Mouse (Mus musculus): Measurements from ENCODE around the gene Dusp5. TPM values are rescaled to one million over a fixed set of nuclear protein-coding genes. Genes with fewer than 3 reads are reported as not detected.

Dusp5 gene
- polyA plus RNA-seq, 1 experiment from 2014 or later = 3.0 TPM

- H3K9ac ChIP-seq = no peak overlapping the region
- no peaks in the 10 kb centered on the region for H3K36me3 ChIP-seq (replicated peaks)
- no peaks in the 10 kb centered on the region for H3K9me3 ChIP-seq
- no peak overlapping the region for H3K4me3 ChIP-seq (replicated peaks)
- no peak overlapping the region for H3K27ac ChIP-seq
- no peak overlapping the region for H3K4me2 ChIP-seq
- H3K4me1 ChIP-seq = peaks cover 3% of the 10 kb centered on the region; the same call in 1 of the 2 replicates
- 88% methylated on average over 6 of the region's 6 CpGs for WGBS
- no peak for ATAC-seq (ENCODE audit: low FRiP score)
- H3K27me3 ChIP-seq = peaks cover 11% of the 10 kb centered on the region
These were observed 7.3 kb downstream of the Dusp5 start for GRCm38 (mm10) chr19:53536251-53536650.

GRCm38 (mm10) chr19:53536731-53537666 lies 8.1 kb downstream of the Dusp5 start:
- WGBS = 81% methylated on average over 17 of the region's 17 CpGs
- Histone ChIP-seq H3K4me2 (no peak overlapping the region), H3K27ac (no peak overlapping the region), H3K4me1 (peaks cover 3% of the 10 kb centered on the region; the same call in 1 of the 2 replicates), H3K36me3 (replicated peaks) (no peaks in the 10 kb centered on the region), H3K9ac (no peak overlapping the region), H3K4me3 (replicated peaks) (no peak overlapping the region), H3K27me3 (peaks cover 4% of the 10 kb centered on the region), H3K9me3 (no peaks in the 10 kb centered on the region)
- no peak for ATAC-seq (ENCODE audit: low FRiP score)

GRCm38 (mm10) chr19:53538024-53538423 lies 9.1 kb downstream of the Dusp5 start:
- no peak overlapping the region for H3K9ac ChIP-seq
- no peaks in the 10 kb centered on the region for H3K36me3 ChIP-seq (replicated peaks)
- ATAC-seq (ENCODE audit: low FRiP score) = no peak
- no peaks in the 10 kb centered on the region for H3K9me3 ChIP-seq
- 92% methylated on average over 11 of the region's 11 CpGs for WGBS
- peaks cover 3% of the 10 kb centered on the region; the same call in 1 of the 2 replicates for H3K4me1 ChIP-seq
- no peak overlapping the region for H3K4me2 ChIP-seq
- H3K27me3 ChIP-seq = no peaks in the 10 kb centered on the region
- no peak overlapping the region for H3K4me3 ChIP-seq (replicated peaks)
- no peak overlapping the region for H3K27ac ChIP-seq

GRCm38 (mm10) chr19:53538796-53539195 lies 9.9 kb downstream of the Dusp5 start:
- Histone ChIP-seq H3K4me1 (peaks cover 3% of the 10 kb centered on the region; the same call in 1 of the 2 replicates), H3K4me3 (replicated peaks) (no peak overlapping the region), H3K9ac (no peak overlapping the region), H3K4me2 (no peak overlapping the region), H3K27me3 (no peaks in the 10 kb centered on the region), H3K27ac (no peak overlapping the region), H3K36me3 (replicated peaks) (no peaks in the 10 kb centered on the region), H3K9me3 (no peaks in the 10 kb centered on the region)
- WGBS = 73% methylated on average over 5 of the region's 5 CpGs
- ATAC-seq (ENCODE audit: low FRiP score) = no peak

- Histone ChIP-seq H3K9me3 (no peaks in the 10 kb centered on the region), H3K4me2 (no peak overlapping the region), H3K36me3 (replicated peaks) (no peaks in the 10 kb centered on the region), H3K27me3 (no peaks in the 10 kb centered on the region), H3K4me3 (replicated peaks) (no peak overlapping the region), H3K27ac (no peak overlapping the region), H3K9ac (no peak overlapping the region), H3K4me1 (peaks cover 3% of the 10 kb centered on the region; the same call in 1 of the 2 replicates)
- 85% methylated on average over 3 of the region's 3 CpGs for WGBS
- no peak for ATAC-seq (ENCODE audit: low FRiP score)
These were observed 10.4 kb downstream of the Dusp5 start for GRCm38 (mm10) chr19:53539296-53539695.

GRCm38 (mm10) chr19:53543602-53544001 lies 14.7 kb downstream of the Dusp5 start:
- ATAC-seq (ENCODE audit: low FRiP score) = no peak
- no peak overlapping the region for H3K9ac ChIP-seq
- H3K27me3 ChIP-seq = no peaks in the 10 kb centered on the region
- H3K4me1 ChIP-seq = peaks cover 5% of the 10 kb centered on the region
- no peak overlapping the region for H3K4me3 ChIP-seq (replicated peaks)
- 40% methylated on average over 5 of the region's 5 CpGs for WGBS
- H3K4me2 ChIP-seq = no peak overlapping the region
- no peaks in the 10 kb centered on the region for H3K36me3 ChIP-seq (replicated peaks)
- no peak overlapping the region for H3K27ac ChIP-seq
- H3K9me3 ChIP-seq = no peaks in the 10 kb centered on the region

- Histone ChIP-seq H3K9me3 (no peaks in the 10 kb centered on the region), H3K4me3 (replicated peaks) (no peak overlapping the region), H3K27ac (no peak overlapping the region), H3K4me1 (peaks cover 5% of the 10 kb centered on the region), H3K27me3 (0 out of 2 replicates have a peak, but pooled peaks cover 3% of the 10 kb centered on the region), H3K9ac (no peak overlapping the region), H3K36me3 (replicated peaks) (no peaks in the 10 kb centered on the region), H3K4me2 (no peak overlapping the region)
- WGBS = 68% methylated on average over 4 of the region's 4 CpGs
- ATAC-seq (ENCODE audit: low FRiP score) = no peak
These were observed 16.1 kb downstream of the Dusp5 start for GRCm38 (mm10) chr19:53544923-53545561.

GRCm38 (mm10) chr19:53547597-53547996 lies 18.7 kb downstream of the Dusp5 start:
- peaks cover 5% of the 10 kb centered on the region for H3K4me1 ChIP-seq
- no peak overlapping the region for H3K27ac ChIP-seq
- peak; percentile 46; the same call in 1 of the 2 replicates for ATAC-seq (ENCODE audit: low FRiP score)
- H3K4me3 ChIP-seq (replicated peaks) = no peak overlapping the region
- H3K36me3 ChIP-seq (replicated peaks) = no peaks in the 10 kb centered on the region
- WGBS = 25% methylated on average over 8 of the region's 8 CpGs
- 0 out of 2 replicates have a peak, but pooled peaks cover 3% of the 10 kb centered on the region for H3K27me3 ChIP-seq
- H3K9ac ChIP-seq = no peak overlapping the region
- H3K9me3 ChIP-seq = no peaks in the 10 kb centered on the region
- no peak overlapping the region for H3K4me2 ChIP-seq

GRCm38 (mm10) chr19:53550972-53551371 lies 22.1 kb downstream of the Dusp5 start:
- WGBS = 86% methylated on average over 12 of the region's 12 CpGs
- peaks cover 5% of the 10 kb centered on the region for H3K4me1 ChIP-seq
- no peak for ATAC-seq (ENCODE audit: low FRiP score)

GRCm38 (mm10) chr19:53552216-53552786 lies 23.4 kb downstream of the Dusp5 start:
- no peak overlapping the region for H3K4me3 ChIP-seq (replicated peaks)
- WGBS = 52% methylated on average over 10 of the region's 10 CpGs
- 0 out of 2 replicates have a peak, but pooled peaks cover 8% of the 10 kb centered on the region for H3K27me3 ChIP-seq
- H3K36me3 ChIP-seq (replicated peaks) = no peaks in the 10 kb centered on the region
- no peak overlapping the region for H3K4me2 ChIP-seq
- ATAC-seq (ENCODE audit: low FRiP score) = no peak
- H3K27ac ChIP-seq = no peak overlapping the region
- peaks cover 6% of the 10 kb centered on the region for H3K4me1 ChIP-seq
- no peaks in the 10 kb centered on the region for H3K9me3 ChIP-seq
- H3K9ac ChIP-seq = no peak overlapping the region

More at GRCm38 (mm10) chr19:53550972-53551371, 22.1 kb downstream of the Dusp5 start:
- no peak overlapping the region for H3K4me2 ChIP-seq
- H3K27ac ChIP-seq = no peak overlapping the region
- no peaks in the 10 kb centered on the region for H3K36me3 ChIP-seq (replicated peaks)
- H3K9me3 ChIP-seq = no peaks in the 10 kb centered on the region
- H3K27me3 ChIP-seq = 0 out of 2 replicates have a peak, but pooled peaks cover 8% of the 10 kb centered on the region
- no peak overlapping the region for H3K4me3 ChIP-seq (replicated peaks)
- H3K9ac ChIP-seq = no peak overlapping the region

- 66% methylated on average over 6 of the region's 6 CpGs for WGBS
These were observed 23.9 kb downstream of the Dusp5 start for GRCm38 (mm10) chr19:53552795-53553194.

GRCm38 (mm10) chr19:53554402-53554801 lies 25.5 kb downstream of the Dusp5 start:
- Histone ChIP-seq H3K9me3 (no peaks in the 10 kb centered on the region), H3K4me2 (no peak overlapping the region), H3K4me1 (peaks cover 5% of the 10 kb centered on the region; the same call in 1 of the 2 replicates), H3K36me3 (replicated peaks) (no peaks in the 10 kb centered on the region), H3K27ac (no peak overlapping the region), H3K9ac (no peak overlapping the region), H3K4me3 (replicated peaks) (no peak overlapping the region), H3K27me3 (0 out of 2 replicates have a peak, but pooled peaks cover 6% of the 10 kb centered on the region)
- WGBS = 91% methylated on average over 11 of the region's 11 CpGs
- no peak for ATAC-seq (ENCODE audit: low FRiP score)

More at GRCm38 (mm10) chr19:53552795-53553194, 23.9 kb downstream of the Dusp5 start:
- H3K9ac ChIP-seq = no peak overlapping the region
- ATAC-seq (ENCODE audit: low FRiP score) = no peak
- no peak overlapping the region for H3K27ac ChIP-seq
- 0 out of 2 replicates have a peak, but pooled peaks cover 8% of the 10 kb centered on the region for H3K27me3 ChIP-seq
- peaks cover 5% of the 10 kb centered on the region; the same call in 1 of the 2 replicates for H3K4me1 ChIP-seq
- H3K36me3 ChIP-seq (replicated peaks) = no peaks in the 10 kb centered on the region
- H3K4me3 ChIP-seq (replicated peaks) = no peak overlapping the region
- H3K9me3 ChIP-seq = no peaks in the 10 kb centered on the region
- H3K4me2 ChIP-seq = no peak overlapping the region
